Mouse (Mus musculus) CH12.LX (cell line): ENCODE data around the gene Nxpe3. TPM values are rescaled to one million over a fixed set of nuclear protein-coding genes. Genes with fewer than 3 reads are reported as not detected.

ENCODE experiments used
- DNase-seq: peaks from one replicate; pipeline ENCODE4 v3.0.0-alpha.2; 2013; ENCODE audit errors: extremely low read depth
- H3K27ac ChIP-seq: 2 replicates; pipeline ENCODE4 v1.5.1; 2012; ENCODE audit warnings: low read depth, mild to moderate bottlenecking, control low read depth, moderate library complexity; ENCODE audit not compliant: insufficient read depth
- H3K27me3 ChIP-seq: replicated peaks from 2 replicates; pipeline ENCODE3; 2012; ENCODE audit warnings: inconsistent platforms
- H3K36me3 ChIP-seq, 2 experiments: replicated peaks in 1 of 2; 2 replicates each; pipeline versions ENCODE3 to v1.6.1; 2012; ENCODE audit warnings: inconsistent platforms in 1 of 2, low read length in 1 of 2, mild to moderate bottlenecking in 1 of 2, mixed read lengths in 1 of 2, moderate library complexity in 1 of 2; ENCODE audit not compliant: control insufficient read depth in 1 of 2, insufficient read depth in 1 of 2
- H3K4me1 ChIP-seq, 2 experiments: 2 replicates each; pipeline ENCODE4 v1.6.1; 2012; ENCODE audit warnings: inconsistent platforms in 1 of 2, moderate library complexity in 1 of 2; ENCODE audit not compliant: insufficient read depth in 2 of 2, control insufficient read depth in 1 of 2
- H3K4me2 ChIP-seq: 2 replicates; pipeline ENCODE4 v1.6.1; 2012; ENCODE audit warnings: low read depth, mild to moderate bottlenecking, control low read depth; ENCODE audit not compliant: poor library complexity, insufficient read depth, severe bottlenecking
- H3K4me3 ChIP-seq, 3 experiments: fragments of 150-350 bp in 1 of 3; sonication (generic) in 1 of 3; replicated peaks in 1 of 3; 2 replicates each; pipeline versions ENCODE3 to v1.5.1; 2011 to 2012; ENCODE audit warnings: low read depth in 2 of 3, low read length in 2 of 3, mild to moderate bottlenecking in 2 of 3, moderate library complexity in 2 of 3, control low read depth in 1 of 3, improper control_type of control experiment in 1 of 3, inconsistent platforms in 1 of 3, mixed read lengths in 1 of 3; ENCODE audit not compliant: poor library complexity in 1 of 3
- H3K79me2 ChIP-seq: replicated peaks from 2 replicates; pipeline ENCODE4 v1.6.1; 2012; ENCODE audit warnings: mild to moderate bottlenecking, moderate library complexity; ENCODE audit not compliant: control insufficient read depth, poor library complexity, insufficient read depth, severe bottlenecking; ENCODE audit errors: extremely low read depth
- H3K9ac ChIP-seq: 2 replicates; pipeline ENCODE4 v1.6.1; 2012; ENCODE audit warnings: low read depth, mild to moderate bottlenecking, control low read depth, moderate library complexity; ENCODE audit not compliant: insufficient read depth
- H3K9me3 ChIP-seq: replicated peaks from 2 replicates; pipeline ENCODE3; 2012; ENCODE audit warnings: low read length, inconsistent platforms, mixed read lengths
- BHLHE40 ChIP-seq: IDR thresholded peaks from 2 replicates; pipeline ENCODE4 v1.6.1; 2011; ENCODE audit warnings: mild to moderate bottlenecking, low read depth, low read length, improper control_type of control experiment
- CTCF ChIP-seq, 2 experiments: IDR thresholded peaks in 1 of 2; conservative IDR thresholded peaks in 1 of 2; 2 replicates each; pipeline ENCODE4 v1.5.1; 2011 to 2012; ENCODE audit warnings: low read depth in 2 of 2, low read length in 2 of 2, improper control_type of control experiment in 1 of 2, inconsistent platforms in 1 of 2, mild to moderate bottlenecking in 1 of 2, moderate library complexity in 1 of 2
- ELF1 ChIP-seq: IDR thresholded peaks from 2 replicates; pipeline ENCODE4 v1.6.1; 2014; ENCODE audit warnings: low read depth, mild to moderate bottlenecking, inconsistent platforms, low read length, improper control_type of control experiment
- EP300 ChIP-seq: IDR thresholded peaks from 2 replicates; pipeline ENCODE4 v1.6.1; 2011; ENCODE audit warnings: low read length, improper control_type of control experiment
- ETS1 ChIP-seq: conservative IDR thresholded peaks from 2 replicates; pipeline ENCODE4 v1.6.1; 2012; ENCODE audit warnings: low read depth, mild to moderate bottlenecking, inconsistent platforms, low read length, improper control_type of control experiment, moderate library complexity
- GABPA ChIP-seq: IDR thresholded peaks from 2 replicates; pipeline ENCODE4 v1.6.1; 2012; ENCODE audit warnings: low read depth, low read length, improper control_type of control experiment, inconsistent platforms; ENCODE audit not compliant: insufficient replicate concordance
- HCFC1 ChIP-seq: IDR thresholded peaks from 2 replicates; pipeline ENCODE4 v1.6.1; 2012; ENCODE audit warnings: low read depth, mild to moderate bottlenecking, inconsistent platforms, low read length, improper control_type of control experiment
- IRF4 ChIP-seq: IDR thresholded peaks from 2 replicates; pipeline ENCODE4 v1.6.1; 2014; ENCODE audit warnings: low read depth, mild to moderate bottlenecking, inconsistent platforms, low read length, improper control_type of control experiment
- JUN ChIP-seq: IDR thresholded peaks from 2 replicates; pipeline ENCODE4 v1.6.1; 2011; ENCODE audit warnings: low read depth, mild to moderate bottlenecking, low read length, improper control_type of control experiment, moderate library complexity; ENCODE audit not compliant: insufficient read depth
- JUND ChIP-seq: conservative IDR thresholded peaks from 2 replicates; pipeline ENCODE4 v1.6.1; 2011; ENCODE audit warnings: low read depth, low read length, improper control_type of control experiment
- KAT2A ChIP-seq: IDR thresholded peaks from 2 replicates; pipeline ENCODE4 v1.6.1; 2012; ENCODE audit warnings: low read length, improper control_type of control experiment, inconsistent platforms; ENCODE audit not compliant: insufficient replicate concordance
- MAX ChIP-seq: IDR thresholded peaks from 2 replicates; pipeline ENCODE4 v1.6.1; 2011; ENCODE audit warnings: low read length, improper control_type of control experiment
- MAZ ChIP-seq: IDR thresholded peaks from 2 replicates; pipeline ENCODE4 v1.6.1; 2012; ENCODE audit warnings: low read depth, mild to moderate bottlenecking, inconsistent platforms, low read length, improper control_type of control experiment, moderate library complexity
- MEF2A ChIP-seq: IDR thresholded peaks from 2 replicates; pipeline ENCODE4 v1.6.1; 2014; ENCODE audit warnings: low read depth, mild to moderate bottlenecking, inconsistent platforms, low read length, improper control_type of control experiment, borderline replicate concordance
- MXI1 ChIP-seq: IDR thresholded peaks from 2 replicates; pipeline ENCODE4 v1.6.1; 2011; ENCODE audit warnings: mild to moderate bottlenecking, low read depth, low read length, improper control_type of control experiment
- MYC ChIP-seq: IDR thresholded peaks from 2 replicates; pipeline ENCODE4 v1.6.1; 2011; ENCODE audit warnings: low read depth, mild to moderate bottlenecking, improper control_type of control experiment, low read length
- NELFE ChIP-seq: IDR thresholded peaks from 2 replicates; pipeline ENCODE4 v1.6.1; 2011; ENCODE audit warnings: low read depth, low read length, improper control_type of control experiment
- NRF1 ChIP-seq: IDR thresholded peaks from 2 replicates; pipeline ENCODE4 v1.6.1; 2014; ENCODE audit warnings: low read depth, mild to moderate bottlenecking, inconsistent platforms, low read length, improper control_type of control experiment, moderate library complexity
- POLR2A ChIP-seq: IDR thresholded peaks from 2 replicates; pipeline ENCODE4 v1.6.1; 2011; ENCODE audit warnings: low read depth, mild to moderate bottlenecking, improper control_type of control experiment, low read length
- POLR2AphosphoS2 ChIP-seq: IDR thresholded peaks from 2 replicates; pipeline ENCODE4 v1.6.1; 2011; ENCODE audit warnings: low read depth, low read length, improper control_type of control experiment
- RCOR1 ChIP-seq: conservative IDR thresholded peaks from 2 replicates; pipeline ENCODE4 v1.6.1; 2012; ENCODE audit warnings: low read depth, mild to moderate bottlenecking, inconsistent platforms, low read length, improper control_type of control experiment
- SIN3A ChIP-seq: IDR thresholded peaks from 2 replicates; pipeline ENCODE4 v1.6.1; 2012; ENCODE audit warnings: low read length, improper control_type of control experiment, inconsistent platforms
- TBP ChIP-seq: conservative IDR thresholded peaks from 2 replicates; pipeline ENCODE4 v1.6.1; 2011; ENCODE audit warnings: low read depth, low read length, improper control_type of control experiment
- TCF12 ChIP-seq: IDR thresholded peaks from 2 replicates; pipeline ENCODE4 v1.6.1; 2014; ENCODE audit warnings: low read depth, mild to moderate bottlenecking, inconsistent platforms, low read length, improper control_type of control experiment
- UBTF ChIP-seq: IDR thresholded peaks from 2 replicates; pipeline ENCODE4 v1.6.1; 2012; ENCODE audit warnings: low read depth, mild to moderate bottlenecking, inconsistent platforms, low read length, improper control_type of control experiment, moderate library complexity
- USF1 ChIP-seq: IDR thresholded peaks from 2 replicates; pipeline ENCODE4 v1.6.1; 2014; ENCODE audit warnings: low read depth, mild to moderate bottlenecking, inconsistent platforms, low read length, improper control_type of control experiment
- USF2 ChIP-seq: conservative IDR thresholded peaks from 2 replicates; pipeline ENCODE4 v1.6.1; 2011; ENCODE audit warnings: low read depth, low read length, improper control_type of control experiment
- ZKSCAN1 ChIP-seq: IDR thresholded peaks from 2 replicates; pipeline ENCODE4 v1.6.1; 2012; ENCODE audit warnings: low read depth, inconsistent platforms, low read length, improper control_type of control experiment, borderline replicate concordance
- ZMIZ1 ChIP-seq: IDR thresholded peaks from 2 replicates; pipeline ENCODE4 v1.6.1; 2012; ENCODE audit warnings: low read depth, mild to moderate bottlenecking, inconsistent platforms, low read length, improper control_type of control experiment
- ZNF384 ChIP-seq: IDR thresholded peaks from 2 replicates; pipeline ENCODE4 v1.6.1; 2012; ENCODE audit warnings: low read depth, low read length, improper control_type of control experiment, inconsistent platforms
- dilution Hi-C: fragments of 300-500 bp; cut with MboI; formaldehyde crosslinking; loops from 2 replicates; pipeline ENCODE4 v1.14.3; 2020; ENCODE audit warnings: low sequenced_read_pairs; ENCODE audit not compliant: extremely low pct_unique_long_range_greater_than_20kb, extremely low pct_ligation_motif_present
- in situ Hi-C: fragments of 300-500 bp; cut with MboI; formaldehyde crosslinking; loops from 3 replicates; pipeline ENCODE4 v1.14.3; 2019; ENCODE audit warnings: low sequenced_read_pairs, low pct_ligation_motif_present, low pct_unique_long_range_greater_than_20kb, mixed read lengths
- polyA plus RNA-seq: library from polyadenylated mRNA; unstranded; fragments of >175 nt; gene quantifications from 2 replicates; pipeline ENCODE4 v1.2.1, GENCODE M21; 2012; ENCODE audit warnings: low read depth; ENCODE audit not compliant: insufficient read length
- total RNA-seq, 2 experiments: library from RNA; depleted of rRNA; stranded (reverse); fragments of 300-350 nt in 1 of 2; fragments of >200 nt in 1 of 2; gene quantifications; 2 replicates each; pipeline ENCODE4 v1.2.3; 2012 to 2014

Nxpe3 gene
- 10.2 and 12.3 TPM in 2 replicates for total RNA-seq (2012; rRNA removed)
- 4.6 and 5.4 TPM in 2 replicates for total RNA-seq (2014; rRNA removed)
- polyA plus RNA-seq = 9.9 and 10.6 TPM in 2 replicates

- in situ Hi-C loops = loop anchor here (5.0 kb wide), 2 partner anchors 52 to 172 kb away; no protein-coding TSS in a partner anchor
- dilution Hi-C loops = no loop called here
- Histone ChIP-seq H3K36me3 (peaks cover 0 to 14% of the 10 kb centered on the region in 2 experiments), H3K27me3 (no peaks in the 10 kb centered on the region), H3K4me2 (peak within 1 kb of the TSS; percentile 83), H3K79me2 (peaks cover 29% of the 10 kb centered on the region), H3K9ac (peak within 1 kb of the TSS; percentile 86), H3K27ac (peak within 1 kb of the TSS; percentile 74), H3K4me1 (peaks cover 19 to 45% of the 10 kb centered on the region in 2 experiments), H3K4me3 (peak within 1 kb of the TSS; percentile 73 to 93 (median 76)), H3K9me3 (no peaks in the 10 kb centered on the region)
- DNase-seq = peak; percentile 94
- TF ChIP-seq ZMIZ1 = peak; percentile 78
- TF ChIP-seq JUN = no peak
- TF ChIP-seq IRF4 = no peak; the same call in 1 of the 2 replicates
- TF ChIP-seq ZNF384 = no peak
- TF ChIP-seq MYC = peak; percentile 4; the same call in 1 of the 2 replicates
- TF ChIP-seq MAZ = peak; percentile 79; the same call in 1 of the 2 replicates
- no peak for TF ChIP-seq GABPA
- TF ChIP-seq USF1 = no peak
- TF ChIP-seq EP300 = 0 out of 2 replicates have a peak, but pooled peaks have one; percentile 33
- TF ChIP-seq BHLHE40 = peak; percentile 17
- peak; percentile 82 for TF ChIP-seq MXI1
- no peak for TF ChIP-seq KAT2A
- TF ChIP-seq NELFE = peak; percentile 76
- 0 out of 2 replicates have a peak, but pooled peaks have one; percentile 9 for TF ChIP-seq ETS1
- TF ChIP-seq ELF1 = peak; percentile 56
- TF ChIP-seq TCF12 = peak; percentile 65
- 0 out of 2 replicates have a peak, but pooled peaks have one; percentile 23 for TF ChIP-seq HCFC1
- no peak for TF ChIP-seq ZKSCAN1
- 0 out of 2 replicates have a peak, but pooled peaks have one; percentile 42 for TF ChIP-seq MAX
- TF ChIP-seq NRF1 = peak; percentile 48; the same call in 1 of the 2 replicates
- peak; percentile 48; the same call in 1 of the 2 replicates for TF ChIP-seq POLR2AphosphoS2
- peak; percentile 83 for TF ChIP-seq UBTF
- TF ChIP-seq POLR2A = peak; percentile 72
- TF ChIP-seq TBP = no peak
- TF ChIP-seq USF2 = no peak
- TF ChIP-seq SIN3A = peak; percentile 73
- TF ChIP-seq CTCF (conservative IDR thresholded peaks at IDR 0.05 in 1 of 2, IDR thresholded peaks at IDR 0.05 in 1 of 2; ENCODE audit: low read depth in 2 of 2, low read length in 2 of 2) = peak in 1 of 2 experiments; percentile 14; a peak in 2 of 4 replicates
- no peak for TF ChIP-seq RCOR1
- no peak; the same call in 1 of the 2 replicates for TF ChIP-seq MEF2A
- no peak for TF ChIP-seq JUND
Measured at GRCm38 (mm10) chr16:55894893-55895650, at the start of gene Nxpe3. Gene Nxpe3, minus strand, starts transcription at chr16:55895285.
